Mouse (Mus musculus) urinary bladder, adult 18-20 months (tissue): ENCODE measurements around the gene Smpd1.

ENCODE experiments used
- DNase-seq, 2 experiments: peaks; one replicate each; pipeline ENCODE4 v3.0.0; 2022; ENCODE audit warnings: low spot score in 2 of 2, mixed read lengths in 2 of 2

Gene Smpd1

GRCm38 (mm10) chr7:105562317-105562716 is 8.2 kb downstream of the Smpd1 start:
- DNase-seq = no peak

GRCm38 (mm10) chr7:105563367-105563766 is 9.2 kb downstream of the Smpd1 start:
- no peak for DNase-seq

GRCm38 (mm10) chr7:105565071-105565836 is 11.1 kb downstream of the Smpd1 start:
- DNase-seq = no peak

GRCm38 (mm10) chr7:105568583-105568982 is 14.4 kb downstream of the Smpd1 start:
- DNase-seq = no peak

GRCm38 (mm10) chr7:105568988-105569471 is 14.9 kb downstream of the Smpd1 start:
- DNase-seq = no peak

GRCm38 (mm10) chr7:105569512-105570496 is 15.6 kb downstream of the Smpd1 start:
- DNase-seq = no peak

GRCm38 (mm10) chr7:105570756-105571155 is 16.6 kb downstream of the Smpd1 start:
- no peak for DNase-seq

- DNase-seq = no peak
These were observed 18.8 kb downstream of the Smpd1 start for GRCm38 (mm10) chr7:105572949-105573348.

- no peak for DNase-seq
These were observed 20.4 kb downstream of the Smpd1 start for GRCm38 (mm10) chr7:105574537-105574936.

- no peak for DNase-seq
These were observed 22.1 kb downstream of the Smpd1 start for GRCm38 (mm10) chr7:105576166-105576748.

GRCm38 (mm10) chr7:105577377-105577871 is 23.3 kb downstream of the Smpd1 start:
- no peak for DNase-seq

- no peak for DNase-seq
These were observed 24.3 kb downstream of the Smpd1 start for GRCm38 (mm10) chr7:105578481-105578880.

- DNase-seq = no peak
These were observed 26.5 kb downstream of the Smpd1 start for GRCm38 (mm10) chr7:105580627-105581089.

GRCm38 (mm10) chr7:105581094-105581703 is 27.0 kb downstream of the Smpd1 start, which contains the start of gene Apbb1:
TSS of gene Apbb1 (minus strand) at chr7:105581653.
- DNase-seq = peak; percentile 37 to 76

GRCm38 (mm10) chr7:105581959-105582358 is 27.8 kb downstream of the Smpd1 start:
- no peak for DNase-seq

GRCm38 (mm10) chr7:105588325-105588912 is 34.3 kb downstream of the Smpd1 start:
- no peak for DNase-seq

- DNase-seq = no peak
These were observed 35.9 kb downstream of the Smpd1 start for GRCm38 (mm10) chr7:105590097-105590496.

GRCm38 (mm10) chr7:105602860-105603623 is 48.9 kb downstream of the Smpd1 start:
- peak; percentile 27 to 30 for DNase-seq
